Mouse (Mus musculus) thymus, adult 2 months (tissue): ENCODE data around the gene Gtdc1.

Experiments used
- CTCF ChIP-seq: fragments of 200-500 bp; IDR thresholded peaks from 2 replicates; pipeline ENCODE4 v1.5.1; 2012; ENCODE audit warnings: mild to moderate bottlenecking, control low read depth, low read length, moderate library complexity, borderline replicate concordance; ENCODE audit not compliant: control insufficient read depth, poor library complexity, insufficient read depth; ENCODE audit errors: extremely low read depth
- POLR2A ChIP-seq: fragments of 200-500 bp; IDR thresholded peaks from 2 replicates; pipeline ENCODE4 v1.6.1; 2012; ENCODE audit warnings: mild to moderate bottlenecking, low read length, control low read depth, moderate library complexity; ENCODE audit not compliant: control insufficient read depth, poor library complexity, insufficient read depth; ENCODE audit errors: extremely low read depth

GRCm38 (mm10) chr2:44804497-44804896, 123.0 kb downstream of the Gtdc1 start:
- TF ChIP-seq CTCF (no peak), POLR2A (no peak)
